Mouse (Mus musculus) midbrain, embryonic 14.5 days (tissue): ENCODE results near the gene Adgrg4. TPM values are rescaled to one million over a fixed set of nuclear protein-coding genes. Genes with fewer than 3 reads are reported as not detected.

Experiments
- polyA plus RNA-seq: library from polyadenylated mRNA; unstranded; fragments of >200 nt; fragmentation: Nextera tagmentation; extraction: Ambion mirVana; gene quantifications from 2 replicates; pipeline ENCODE4 v1.2.1, GENCODE M21; 2014

Adgrg4 gene
- polyA plus RNA-seq, 1 experiment from 2014 or later: not detected

Other genes starting within 250 kb of the Adgrg4 start
- 156 and 171 TPM in 2 replicates for gene Fhl1, start 138.4 kb upstream of the Adgrg4 start, polyA plus RNA-seq
- gene Map7d3, start 47.8 kb upstream of the Adgrg4 start, polyA plus RNA-seq: 0.22 and 0.66 TPM in 2 replicates
- gene Brs3, start 172.9 kb downstream of the Adgrg4 start, polyA plus RNA-seq: 0.08 TPM in 1 of 2 replicates, not detected in the other
- gene Htatsf1, start 183.4 kb downstream of the Adgrg4 start, polyA plus RNA-seq: 77.6 and 89.3 TPM in 2 replicates
- gene Vgll1, start 217.9 kb downstream of the Adgrg4 start, polyA plus RNA-seq: not detected in 2 replicates